Mouse (Mus musculus) left cerebral cortex, postnatal 25 days (tissue): ENCODE results near the gene Neurog1. TPM values are rescaled to one million over a fixed set of nuclear protein-coding genes. Genes with fewer than 3 reads are reported as not detected.

Experiments
- DNase-seq, 2 experiments: peaks; one replicate each; pipeline ENCODE4 v3.0.0; 2022; ENCODE audit warnings: low spot score in 2 of 2, mixed read lengths in 1 of 2
- intact Hi-C: fragments of 180-260 bp; cut with DNase I; formaldehyde crosslinking; loops from one replicate; pipeline ENCODE4 v1.15.1; 2025
- total RNA-seq, 2 experiments: library from RNA; stranded (reverse); gene quantifications; 2 replicates each; pipeline ENCODE4 v1.2.3; 2021

Gene Neurog1
- under 1 TPM; 0.18 to 0.34 TPM for total RNA-seq

- intact Hi-C loops = no loop called here
- DNase-seq = peak; percentile 31 to 38
These were observed at the start of gene Neurog1 for GRCm38 (mm10) chr13:56251924-56252619. Gene Neurog1 (minus strand): TSS chr13:56252163.

GRCm38 (mm10) chr13:56299336-56299735 is 47.4 kb upstream of the Neurog1 start:
- DNase-seq = no peak
- intact Hi-C loops = no loop called here

GRCm38 (mm10) chr13:56296659-56297020 is 44.7 kb upstream of the Neurog1 start:
- no peak for DNase-seq

GRCm38 (mm10) chr13:56295943-56296658 is 44.1 kb upstream of the Neurog1 start, which contains the start of gene Cxcl14:
Gene Cxcl14 (minus strand): TSS chr13:56296551.
- peak; percentile 50 to 67 for DNase-seq
- intact Hi-C loops = no loop called here

More at GRCm38 (mm10) chr13:56296659-56297020, 44.7 kb upstream of the Neurog1 start:
- intact Hi-C loops = no loop called here

GRCm38 (mm10) chr13:56295586-56295942 is 43.6 kb upstream of the Neurog1 start:
- no peak for DNase-seq
- intact Hi-C loops = no loop called here

- intact Hi-C loops = no loop called here
These were observed 42.9 kb upstream of the Neurog1 start for GRCm38 (mm10) chr13:56294908-56295307.

GRCm38 (mm10) chr13:56289998-56290397 is 38.0 kb upstream of the Neurog1 start:
- no peak for DNase-seq

More at GRCm38 (mm10) chr13:56294908-56295307, 42.9 kb upstream of the Neurog1 start:
- DNase-seq = peak; percentile 31 to 37

GRCm38 (mm10) chr13:56289261-56289660 is 37.3 kb upstream of the Neurog1 start:
- no peak for DNase-seq
- intact Hi-C loops = loop anchor here (5.0 kb wide), 1 partner anchor 48 kb away; no protein-coding TSS in a partner anchor

More at GRCm38 (mm10) chr13:56289998-56290397, 38.0 kb upstream of the Neurog1 start:
- intact Hi-C loops = loop anchor here (5.0 kb wide), 1 partner anchor 47 kb away; no protein-coding TSS in a partner anchor

- DNase-seq = no peak
- intact Hi-C loops = loop anchor here (5.0 kb wide), 1 partner anchor 49 kb away; no protein-coding TSS in a partner anchor
These were observed 36.6 kb upstream of the Neurog1 start for GRCm38 (mm10) chr13:56288601-56289000.

GRCm38 (mm10) chr13:56287091-56287490 is 35.1 kb upstream of the Neurog1 start:
- intact Hi-C loops = loop anchor here (5.0 kb wide), 1 partner anchor 50 kb away; no protein-coding TSS in a partner anchor
- no peak for DNase-seq

- intact Hi-C loops = no loop called here
- DNase-seq = no peak
These were observed 31.4 kb upstream of the Neurog1 start for GRCm38 (mm10) chr13:56283321-56283720.

GRCm38 (mm10) chr13:56280356-56280755 is 28.4 kb upstream of the Neurog1 start:
- DNase-seq = no peak
- intact Hi-C loops = no loop called here

- DNase-seq = peak; percentile 88
- intact Hi-C loops = loop anchor here (1.0 kb wide), 2 partner anchors 143 to 150 kb away; no protein-coding TSS in a partner anchor
These were observed 27.5 kb upstream of the Neurog1 start for GRCm38 (mm10) chr13:56279439-56279838.

- DNase-seq = no peak
- intact Hi-C loops = no loop called here
These were observed 23.2 kb upstream of the Neurog1 start for GRCm38 (mm10) chr13:56275171-56275570.

- peak in 1 of 2 experiments; percentile 48 for DNase-seq
- intact Hi-C loops = no loop called here
These were observed 18.2 kb upstream of the Neurog1 start for GRCm38 (mm10) chr13:56270124-56270523.

GRCm38 (mm10) chr13:56267396-56267795 is 15.4 kb upstream of the Neurog1 start:
- intact Hi-C loops = no loop called here
- DNase-seq = no peak

- intact Hi-C loops = loop anchor here (1.0 kb wide), 1 partner anchor 69 kb away; no protein-coding TSS in a partner anchor
- peak; percentile 32 to 40 for DNase-seq
These were observed 14.5 kb upstream of the Neurog1 start for GRCm38 (mm10) chr13:56266435-56266834.

- intact Hi-C loops = loop anchor here (1.0 kb wide), 1 partner anchor 68 kb away; no protein-coding TSS in a partner anchor
These were observed 13.7 kb upstream of the Neurog1 start for GRCm38 (mm10) chr13:56265661-56266060.

GRCm38 (mm10) chr13:56262269-56262668 is 10.3 kb upstream of the Neurog1 start:
- intact Hi-C loops = no loop called here
- no peak for DNase-seq

More at GRCm38 (mm10) chr13:56265661-56266060, 13.7 kb upstream of the Neurog1 start:
- DNase-seq = peak; percentile 46 to 81

GRCm38 (mm10) chr13:56260344-56260780 is 8.4 kb upstream of the Neurog1 start:
- no peak for DNase-seq
- intact Hi-C loops = no loop called here
